Mouse (Mus musculus) liver, embryonic 14.5 days (tissue): ENCODE measurements around the gene Sh3tc1. TPM values are rescaled to one million over a fixed set of nuclear protein-coding genes. Genes with fewer than 3 reads are reported as not detected.

Source experiments
- ATAC-seq: fragments of 200-750 bp; cut with Nextera tagmentation; 2 replicates; pipeline ENCODE4 v1.8.0; 2017; ENCODE audit warnings: moderate number of reproducible peaks, mild to moderate bottlenecking, moderate library complexity; ENCODE audit not compliant: insufficient read depth
- DNase-seq, 3 experiments: peaks; one replicate each; pipeline ENCODE4 v3.0.0-alpha.2; 2012 to 2013; ENCODE audit warnings: low read depth in 3 of 3, low spot score in 3 of 3
- H3K27ac ChIP-seq: fragments of 300-500 bp; sonication (generic); 2 replicates; pipeline ENCODE4 v1.5.1; 2014; ENCODE audit warnings: moderate library complexity, mild to moderate bottlenecking, control low read depth, inconsistent platforms
- H3K27me3 ChIP-seq: fragments of 300-500 bp; sonication (generic); 2 replicates; pipeline ENCODE4 v1.6.1; 2014; ENCODE audit warnings: mild to moderate bottlenecking, low read length, moderate library complexity; ENCODE audit not compliant: control insufficient read depth, insufficient read depth
- H3K36me3 ChIP-seq: fragments of 300-500 bp; sonication (generic); replicated peaks from 2 replicates; pipeline ENCODE4 v1.6.1; 2014; ENCODE audit warnings: low read depth; ENCODE audit not compliant: control insufficient read depth, insufficient read depth
- H3K4me1 ChIP-seq, 2 experiments: fragments of 200-500 bp in 1 of 2; fragments of 300-500 bp in 1 of 2; sonication (generic) in 1 of 2; replicated peaks; 2 replicates each; pipeline ENCODE4 v1.6.1; 2012 to 2014; ENCODE audit warnings: antibody characterized with exemption in 1 of 2, inconsistent platforms in 1 of 2, low read length in 1 of 2; ENCODE audit not compliant: control insufficient read depth in 2 of 2, insufficient read depth in 2 of 2
- H3K4me2 ChIP-seq: fragments of 300-500 bp; sonication (generic); 2 replicates; pipeline ENCODE4 v1.6.1; 2014; ENCODE audit warnings: low read depth, mild to moderate bottlenecking, control low read depth, moderate library complexity
- H3K4me3 ChIP-seq, 2 experiments: fragments of 200-500 bp in 1 of 2; fragments of 300-500 bp in 1 of 2; sonication (generic) in 1 of 2; 2 replicates each; pipeline ENCODE4 v1.5.1; 2012 to 2014; ENCODE audit warnings: low read depth in 2 of 2, low read length in 2 of 2, mild to moderate bottlenecking in 2 of 2, control low read depth in 1 of 2, inconsistent platforms in 1 of 2, moderate library complexity in 1 of 2; ENCODE audit not compliant: insufficient read depth in 1 of 2
- H3K9ac ChIP-seq: fragments of 300-500 bp; sonication (generic); replicated peaks from 2 replicates; pipeline ENCODE4 v1.6.1; 2014; ENCODE audit warnings: mild to moderate bottlenecking, control low read depth, moderate library complexity
- H3K9me3 ChIP-seq: fragments of 300-500 bp; sonication (generic); 2 replicates; pipeline ENCODE4 v1.6.1; 2016; ENCODE audit warnings: low read length, mixed read lengths; ENCODE audit not compliant: control insufficient read depth
- CTCF ChIP-seq: IDR thresholded peaks from 2 replicates; pipeline ENCODE4 v1.5.1; 2016; ENCODE audit warnings: antibody characterized with exemption, low read depth, control low read depth
- EP300 ChIP-seq: IDR thresholded peaks from 2 replicates; pipeline ENCODE4 v1.6.1; 2016; ENCODE audit warnings: antibody characterized with exemption, low read depth
- WGBS: fragments of 180-500 bp; shearing (Covaris S2); extraction: QIAGEN DNeasy Blood & Tissue Kit; methylation state at CpG from one replicate; pipeline ENCODE4 v1.1.7; 2014; ENCODE audit not compliant: insufficient replicate concordance; 5-methylcytosine and 5-hydroxymethylcytosine counted together
- polyA plus RNA-seq, 2 experiments: library from polyadenylated mRNA; depleted of rRNA in 1 of 2; stranded (reverse) in 1 of 2; unstranded in 1 of 2; fragments of >200 nt; fragmentation: Nextera tagmentation in 1 of 2; extraction: Ambion mirVana in 1 of 2; gene quantifications; 2 replicates each; pipeline versions ENCODE4 v1.2.1 to v1.2.3; 2012 to 2014

Gene Sh3tc1
- polyA plus RNA-seq, 2 experiments, result 0.93 to 1.8 TPM

- 43% methylated on average over 1 of the region's 1 CpGs for WGBS
- H3K4me2 ChIP-seq, result no peak overlapping the region
- no peak overlapping the region for H3K9ac ChIP-seq
- H3K4me1 ChIP-seq, result peaks cover 0 to 5% of the 10 kb centered on the region in 2 experiments; a peak in 1 of 4 replicates
- H3K27ac ChIP-seq, result no peak overlapping the region
- DNase-seq (no peak), ATAC-seq (no peak)
- H3K36me3 ChIP-seq, result no peaks in the 10 kb centered on the region
- no peak for TF ChIP-seq CTCF
- no peak for TF ChIP-seq EP300
- H3K27me3 ChIP-seq, result no peaks in the 10 kb centered on the region
- H3K9me3 ChIP-seq, result no peaks in the 10 kb centered on the region
- H3K4me3 ChIP-seq, result no peak overlapping the region
Observed at GRCm38 (mm10) chr5:35672581-35672980, 67.2 kb downstream of the Sh3tc1 start.

- no peaks in the 10 kb centered on the region for H3K9me3 ChIP-seq
- no peak overlapping the region for H3K27ac ChIP-seq
- H3K27me3 ChIP-seq, result no peaks in the 10 kb centered on the region
- no peak for ATAC-seq
- peaks cover 0 to 5% of the 10 kb centered on the region in 2 experiments; a peak in 1 of 4 replicates for H3K4me1 ChIP-seq
- no peak overlapping the region for H3K4me3 ChIP-seq
- WGBS, result 59% methylated on average over 9 of the region's 9 CpGs
- TF ChIP-seq CTCF, result no peak
- TF ChIP-seq EP300, result no peak
- no peak for DNase-seq
- H3K36me3 ChIP-seq, result no peaks in the 10 kb centered on the region
- H3K9ac ChIP-seq, result no peak overlapping the region
- H3K4me2 ChIP-seq, result no peak overlapping the region
Observed at GRCm38 (mm10) chr5:35671474-35671891, 68.3 kb downstream of the Sh3tc1 start.

GRCm38 (mm10) chr5:35670412-35670801, 69.4 kb downstream of the Sh3tc1 start:
- no peak overlapping the region for H3K4me2 ChIP-seq
- ATAC-seq, result no peak
- TF ChIP-seq CTCF (no peak), EP300 (no peak)
- H3K36me3 ChIP-seq, result no peaks in the 10 kb centered on the region
- H3K27ac ChIP-seq, result no peak overlapping the region
- 21% methylated on average over 6 of the region's 6 CpGs for WGBS
- no peaks in the 10 kb centered on the region for H3K9me3 ChIP-seq
- H3K9ac ChIP-seq, result no peak overlapping the region
- peak in 2 of 3 experiments; percentile 2 to 13 for DNase-seq
- no peak overlapping the region for H3K4me3 ChIP-seq
- no peaks in the 10 kb centered on the region for H3K27me3 ChIP-seq
- peaks cover 0 to 5% of the 10 kb centered on the region in 2 experiments; a peak in 1 of 4 replicates for H3K4me1 ChIP-seq

- 29% methylated on average over 11 of the region's 11 CpGs for WGBS
- Histone ChIP-seq H3K4me2 (no peak overlapping the region), H3K27ac (no peak overlapping the region)
Observed at GRCm38 (mm10) chr5:35669747-35670411, 69.9 kb downstream of the Sh3tc1 start.

GRCm38 (mm10) chr5:35666152-35666551, 73.6 kb downstream of the Sh3tc1 start:
- H3K9ac ChIP-seq, result no peak overlapping the region
- H3K27me3 ChIP-seq, result no peaks in the 10 kb centered on the region
- no peak overlapping the region for H3K27ac ChIP-seq
- H3K4me2 ChIP-seq, result no peak overlapping the region
- H3K4me1 ChIP-seq, result no peaks in the 10 kb centered on the region
- TF ChIP-seq CTCF, result no peak
- TF ChIP-seq EP300, result no peak
- DNase-seq, result no peak
- no peaks in the 10 kb centered on the region for H3K36me3 ChIP-seq
- 65% methylated on average over 7 of the region's 7 CpGs for WGBS
- ATAC-seq, result no peak
- H3K4me3 ChIP-seq, result no peak overlapping the region
- no peaks in the 10 kb centered on the region for H3K9me3 ChIP-seq

More at GRCm38 (mm10) chr5:35669747-35670411, 69.9 kb downstream of the Sh3tc1 start:
- no peak for DNase-seq
- Histone ChIP-seq H3K4me1 (peaks cover 0 to 5% of the 10 kb centered on the region in 2 experiments; a peak in 1 of 4 replicates), H3K36me3 (no peaks in the 10 kb centered on the region), H3K9ac (no peak overlapping the region), H3K27me3 (no peaks in the 10 kb centered on the region), H3K4me3 (no peak overlapping the region), H3K9me3 (no peaks in the 10 kb centered on the region)
- TF ChIP-seq EP300, result no peak
- TF ChIP-seq CTCF, result no peak
- no peak for ATAC-seq
